Mouse (Mus musculus): ENCODE measurements around the gene Fzd2. TPM values are rescaled to one million over a fixed set of nuclear protein-coding genes. Genes with fewer than 3 reads are reported as not detected.

The Fzd2 gene
- total RNA-seq, 2 experiments from 2014 or later = 8.5 to 9.4 TPM

Other genes with a start within 250 kb of the Fzd2 start
- under 1 TPM; 0.50 to 0.60 TPM for gene Slc4a1, start 238.2 kb upstream of the Fzd2 start, total RNA-seq (2021)
- 100 to 1,000 TPM; 413 to 422 TPM for gene Rundc3a, start 211.0 kb upstream of the Fzd2 start, total RNA-seq (2021)
- gene Slc25a39, start 196.4 kb upstream of the Fzd2 start, total RNA-seq (2021) = 10 to 100 TPM; 75.6 to 81.8 TPM
- 10 to 100 TPM; 82.3 to 87.4 TPM for gene Grn, start 174.1 kb upstream of the Fzd2 start, total RNA-seq (2021)
- 10 to 100 TPM; 86.0 to 97.5 TPM for gene Fam171a2, start 156.7 kb upstream of the Fzd2 start, total RNA-seq (2021)
- gene Itga2b, start 134.3 kb upstream of the Fzd2 start, total RNA-seq (2021) = 1 to 10 TPM; 2.3 to 2.7 TPM
- 10 to 100 TPM; 51.4 to 54.4 TPM for gene Gpatch8, start 48.0 kb upstream of the Fzd2 start, total RNA-seq (2021)
- gene Gm11627, start 24.9 kb upstream of the Fzd2 start, total RNA-seq (2021) = 1 to 10 TPM; 6.4 to 6.9 TPM
- gene Meioc, start 59.3 kb downstream of the Fzd2 start, total RNA-seq (2021) = not detected
- 10 to 100 TPM; 37.9 to 41.3 TPM for gene Ccdc43, start 93.4 kb downstream of the Fzd2 start, total RNA-seq (2021)
- 100 to 1,000 TPM; 186 to 207 TPM for gene Adam11, start 157.0 kb downstream of the Fzd2 start, total RNA-seq (2021)
- gene Gjc1, start 215.3 kb downstream of the Fzd2 start, total RNA-seq (2021) = 10 to 100 TPM; 10.3 to 12.9 TPM
- 1 to 10 TPM; 5.3 to 6.5 TPM for gene Higd1b, start 231.5 kb downstream of the Fzd2 start, total RNA-seq (2021)

Data from layer of hippocampus, postnatal 14 days (tissue).